Mouse (Mus musculus) kidney, adult 2 months (tissue): ENCODE results near the gene Wscd2.

Experiments used
- CTCF ChIP-seq: fragments of 200-500 bp; conservative IDR thresholded peaks from 2 replicates; pipeline ENCODE4 v1.5.1; 2011; ENCODE audit warnings: low read depth, mild to moderate bottlenecking, control low read depth, low read length, moderate library complexity, mixed read lengths; ENCODE audit not compliant: insufficient read depth, insufficient read length
- POLR2A ChIP-seq: fragments of 200-500 bp; IDR thresholded peaks from one replicate; pipeline ENCODE4 v1.6.1; 2011; ENCODE audit warnings: low read depth, low read length, control low read depth

DNA sequence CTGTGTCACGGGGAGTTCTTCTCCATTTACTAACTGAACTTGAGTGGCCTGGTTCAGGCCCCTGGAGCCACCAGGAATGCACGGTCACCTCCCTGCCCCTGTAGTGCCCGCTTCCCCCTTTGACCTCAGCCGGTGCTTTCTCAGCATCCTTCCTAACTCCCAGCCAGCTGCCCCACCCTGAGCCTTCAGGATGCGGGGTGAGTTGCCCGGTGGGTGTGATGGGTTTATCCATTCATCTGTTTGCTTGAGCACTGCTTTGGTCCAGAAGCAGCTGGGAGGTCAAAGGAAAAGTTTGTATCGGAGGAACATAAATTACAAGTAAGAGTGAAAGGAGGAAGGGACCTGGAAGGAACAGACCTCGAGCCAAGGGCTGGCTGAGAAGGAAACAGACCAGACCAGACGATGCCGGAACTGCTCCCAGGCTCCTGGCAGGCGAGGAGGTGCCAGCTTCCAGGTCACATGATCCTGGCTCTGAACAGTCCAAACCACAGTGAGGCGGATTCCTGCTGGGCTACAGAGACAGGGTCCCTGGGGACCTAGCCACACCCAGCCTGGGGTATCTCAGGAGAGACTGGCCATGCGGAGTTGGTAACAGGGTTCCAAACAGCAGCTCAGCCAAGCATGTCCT is 144.0 kb downstream of the Wscd2 start:
- TF ChIP-seq POLR2A (no peak), CTCF (no peak)
